Mouse (Mus musculus): ENCODE data around the gene Npb. TPM values are rescaled to one million over a fixed set of nuclear protein-coding genes. Genes with fewer than 3 reads are reported as not detected.
"Not testable (repeated sequence)": the region's sequence is repeated elsewhere in the genome, so short reads cannot be mapped to it uniquely, and the experiment has no call there.

Gene Npb
- polyA plus RNA-seq (2012; rRNA removed): 0.63 and 1.0 TPM in 2 replicates

GRCm38 (mm10) chr11:120608241-120609034 lies at the start of gene Npb:
TSS of gene Npb (plus strand) at chr11:120608477.
- 10% methylated on average over 45 of the region's 45 CpGs for WGBS
- DNase-seq (ENCODE audit: low read depth, low spot score): no peak

DNA sequence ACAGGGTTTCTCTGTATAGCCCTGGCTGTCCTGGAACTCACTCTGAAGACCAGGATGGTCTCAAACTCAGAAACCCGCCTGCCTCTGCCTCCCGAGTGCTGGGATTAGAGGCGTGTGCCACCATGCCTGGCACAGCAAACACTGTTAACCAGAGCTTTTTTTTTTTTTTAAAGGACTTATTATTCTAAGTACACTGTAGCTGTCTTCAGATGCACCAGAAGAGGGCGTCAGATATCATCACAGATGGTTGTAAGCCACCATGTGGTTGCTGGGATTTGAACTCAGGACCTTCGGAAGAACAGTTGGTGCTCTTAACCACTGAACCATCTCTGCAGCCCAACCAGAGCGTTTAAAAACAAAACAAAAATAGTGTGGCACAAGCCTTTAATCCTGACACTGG lies 49.4 kb upstream of the Npb start:
- not testable (repeated sequence) for DNase-seq (ENCODE audit: low read depth, low spot score)
- 82% methylated on average over 6 of the region's 6 CpGs for WGBS

DNA sequence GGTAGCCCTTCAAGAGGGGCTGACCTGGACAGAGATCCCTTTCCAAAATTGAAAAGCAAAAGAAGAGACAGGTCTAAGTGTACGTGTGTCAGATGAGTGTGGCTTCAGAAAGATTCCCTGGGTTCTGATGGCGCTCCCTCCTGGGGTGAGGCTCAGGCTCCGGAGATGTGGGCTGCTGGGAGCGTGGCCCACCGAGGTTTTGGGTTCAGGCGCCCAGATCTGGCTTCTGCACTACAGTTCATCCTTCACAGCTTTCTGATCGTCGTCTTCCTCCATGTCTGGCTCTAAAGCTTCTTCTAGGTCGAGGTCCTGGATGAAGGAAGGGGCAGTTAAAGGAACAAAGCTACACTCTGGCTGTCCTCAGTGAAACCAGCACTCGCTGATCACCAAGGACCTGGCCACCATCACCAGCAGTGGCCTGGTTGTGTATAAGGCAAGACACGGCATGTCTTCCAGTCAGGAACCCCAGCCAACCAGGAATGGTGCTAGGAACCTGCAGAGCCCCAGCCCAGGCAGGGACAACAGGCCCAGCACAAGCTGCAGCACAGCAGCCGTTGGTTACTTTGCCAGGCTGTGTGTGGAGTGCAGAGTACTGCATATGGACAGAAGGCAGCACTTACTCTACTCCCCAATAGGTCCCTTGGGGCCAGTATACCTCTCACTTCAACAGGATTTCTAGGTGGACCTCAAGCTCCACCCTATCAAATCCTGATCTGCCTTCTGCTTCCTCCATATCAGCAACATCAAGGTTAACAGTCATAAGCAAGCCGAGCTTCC lies 47.1 kb upstream of the Npb start:
- 89% methylated on average over 13 of the region's 13 CpGs for WGBS
- no peak for DNase-seq (ENCODE audit: low read depth, low spot score)

DNA sequence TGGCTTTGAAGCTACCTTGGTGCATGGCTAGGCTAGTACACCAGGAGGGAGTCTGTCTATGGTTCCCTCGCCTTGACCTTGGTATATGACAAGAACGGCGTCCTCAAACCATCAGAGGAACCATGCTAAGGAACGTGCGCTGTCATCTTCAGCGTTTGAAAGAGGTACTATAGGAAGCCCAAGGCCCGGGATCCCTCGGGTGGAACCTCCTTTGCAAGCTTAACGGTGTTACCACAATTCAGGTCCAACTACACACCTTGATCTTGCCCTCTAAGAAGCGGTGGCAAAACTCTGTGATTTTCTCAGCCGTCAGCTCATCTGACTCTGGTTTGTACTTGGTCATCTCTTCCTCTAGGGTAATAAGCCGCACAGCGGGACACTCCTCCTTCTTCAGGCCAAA lies 45.3 kb upstream of the Npb start:
- no peak for DNase-seq (ENCODE audit: low read depth, low spot score)
- WGBS: 93% methylated on average over 13 of the region's 13 CpGs

DNA sequence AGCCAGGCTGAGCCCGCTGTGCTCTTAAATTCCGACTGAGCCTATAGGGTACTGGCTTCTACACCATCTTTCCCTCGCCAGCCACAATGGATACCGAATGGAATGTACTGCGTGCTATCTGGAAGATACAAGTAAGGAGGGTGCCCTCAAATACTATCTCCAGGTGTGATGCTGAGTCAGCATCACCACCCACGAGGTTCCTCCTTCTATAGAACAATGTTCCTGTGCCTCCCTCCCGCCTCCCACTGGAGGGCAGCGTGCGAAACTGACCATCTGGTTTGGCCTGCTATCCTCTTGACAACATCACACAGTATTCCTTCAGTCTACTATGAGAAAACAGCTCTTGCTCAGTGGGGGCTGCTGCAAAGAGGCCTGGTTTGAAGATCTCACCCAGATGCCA lies 43.2 kb upstream of the Npb start:
- DNase-seq (ENCODE audit: low read depth, low spot score): no peak
- WGBS: 79% methylated on average over 9 of the region's 9 CpGs

- no peak for DNase-seq (ENCODE audit: low read depth, low spot score)
- 85% methylated on average over 6 of the region's 6 CpGs for WGBS
Observed at GRCm38 (mm10) chr11:120568324-120568723, 40.0 kb upstream of the Npb start.

GRCm38 (mm10) chr11:120571122-120571521 lies 37.2 kb upstream of the Npb start:
- 45% methylated on average over 3 of the region's 3 CpGs for WGBS
- no peak for DNase-seq (ENCODE audit: low read depth, low spot score)

DNA sequence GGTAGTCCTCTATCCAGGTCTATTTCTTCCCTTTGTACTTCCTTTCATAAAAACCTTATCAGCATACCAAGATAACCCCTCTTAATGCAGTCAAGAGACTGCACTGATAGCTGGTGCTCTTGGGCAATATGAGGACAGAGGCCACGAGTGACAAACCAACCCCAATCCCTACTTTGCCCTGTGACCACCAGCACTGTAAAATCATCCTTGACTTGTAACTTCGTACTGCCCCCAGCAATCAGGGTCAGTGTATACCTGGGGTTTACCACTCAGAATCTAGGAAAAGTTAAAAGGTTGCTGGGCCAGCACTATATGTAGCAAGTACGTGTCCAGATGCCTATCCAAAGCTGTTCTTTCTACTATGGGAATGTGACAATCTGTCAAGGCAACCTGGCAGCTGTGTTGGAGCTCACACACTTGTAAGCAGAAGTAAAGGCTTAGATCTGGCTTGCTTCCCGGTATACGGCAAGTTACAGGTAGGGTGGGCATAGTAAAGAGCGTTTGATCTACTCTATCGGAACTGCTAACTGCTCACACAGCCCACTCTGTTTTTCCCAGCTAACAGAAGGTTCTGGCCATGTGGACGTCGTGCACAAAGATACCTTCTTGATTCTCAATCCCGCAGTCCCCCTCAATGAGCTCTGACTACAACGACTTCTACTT lies 36.4 kb upstream of the Npb start:
- WGBS: 2% methylated on average over 11 of the region's 11 CpGs
- DNase-seq (ENCODE audit: low read depth, low spot score): no peak

- DNase-seq (ENCODE audit: low read depth, low spot score): no peak
- under 1% methylated on average over 24 of the region's 24 CpGs for WGBS
Observed at GRCm38 (mm10) chr11:120572417-120572751, 35.9 kb upstream of the Npb start.

GRCm38 (mm10) chr11:120572752-120573584 lies 35.3 kb upstream of the Npb start, which contains the start of gene P4hb:
TSS of gene P4hb (minus strand) at chr11:120573253.
- WGBS: under 1% methylated on average over 94 of the region's 94 CpGs
- DNase-seq (ENCODE audit: low read depth, low spot score): peak; percentile 98

DNA sequence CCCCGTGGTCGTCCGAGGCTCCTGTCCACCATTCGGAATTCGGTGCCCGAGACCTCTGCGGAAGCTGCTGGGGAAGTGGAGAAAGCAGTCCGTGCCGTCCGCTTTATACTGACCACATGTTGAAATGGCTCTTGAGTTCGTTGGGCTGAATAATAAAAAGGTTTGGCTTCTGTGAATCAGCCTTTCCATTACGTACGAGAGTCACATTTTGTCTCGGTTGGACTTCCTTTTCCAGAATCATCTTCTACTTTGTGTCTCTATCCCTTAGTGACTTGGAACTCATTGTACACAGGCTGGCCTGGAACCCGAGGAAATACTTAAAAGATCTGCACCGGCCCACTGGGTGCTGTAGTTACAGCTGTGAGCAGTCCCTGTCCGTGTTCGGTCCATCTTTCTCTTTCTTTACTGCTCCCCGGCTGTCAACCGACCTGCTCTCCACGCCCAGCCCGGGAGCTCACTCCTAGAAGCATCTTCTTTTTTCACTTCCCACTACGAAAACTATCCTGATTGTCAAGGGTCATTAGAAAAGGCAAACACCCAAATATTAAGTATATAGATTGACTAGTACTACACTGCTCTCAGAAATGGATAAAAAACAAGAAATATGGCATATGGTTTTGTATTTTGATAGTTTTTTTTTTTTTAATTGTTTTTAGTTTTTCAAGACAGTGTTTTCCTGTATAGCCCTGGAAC lies 34.5 kb upstream of the Npb start:
- under 1% methylated on average over 23 of the region's 23 CpGs for WGBS
- no peak for DNase-seq (ENCODE audit: low read depth, low spot score)

DNA sequence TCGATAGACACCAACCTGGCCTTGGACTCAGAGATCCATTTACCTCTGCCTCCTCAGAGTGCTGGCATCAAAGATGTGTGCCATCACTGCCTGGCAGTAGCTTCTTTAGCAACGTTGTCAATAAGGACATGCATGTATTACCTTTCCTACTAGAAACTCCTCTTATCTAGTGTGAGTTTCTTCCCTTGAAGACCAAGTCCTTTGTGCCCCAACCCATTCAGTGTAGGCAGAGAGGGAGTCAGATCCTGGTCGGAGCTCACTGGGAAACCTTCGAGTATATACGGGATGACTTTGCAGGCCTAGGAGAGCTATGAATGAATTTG lies 34.0 kb upstream of the Npb start:
- 27% methylated on average over 5 of the region's 5 CpGs for WGBS
- DNase-seq (ENCODE audit: low read depth, low spot score): no peak

DNA sequence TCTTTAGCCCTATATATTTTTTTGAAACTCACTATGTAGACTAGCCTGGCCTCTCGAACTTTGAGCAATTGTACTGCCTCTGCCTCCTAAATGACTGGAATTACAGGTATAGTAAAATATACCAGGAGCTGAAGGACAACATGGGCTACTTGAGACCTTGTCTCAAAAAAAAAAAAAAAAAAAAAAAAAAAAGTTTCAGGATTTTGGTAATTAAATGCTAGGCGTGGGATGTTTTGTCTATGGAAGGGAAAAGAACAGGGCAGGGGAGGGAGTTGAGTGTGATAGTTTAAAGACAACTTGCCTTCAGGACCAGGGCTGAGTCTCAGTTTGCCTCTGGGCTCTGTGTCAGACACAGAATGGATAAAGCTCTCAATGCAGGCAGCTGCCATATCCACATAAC lies 33.2 kb upstream of the Npb start:
- 69% methylated on average over 2 of the region's 2 CpGs for WGBS
- DNase-seq (ENCODE audit: low read depth, low spot score): no peak

DNA sequence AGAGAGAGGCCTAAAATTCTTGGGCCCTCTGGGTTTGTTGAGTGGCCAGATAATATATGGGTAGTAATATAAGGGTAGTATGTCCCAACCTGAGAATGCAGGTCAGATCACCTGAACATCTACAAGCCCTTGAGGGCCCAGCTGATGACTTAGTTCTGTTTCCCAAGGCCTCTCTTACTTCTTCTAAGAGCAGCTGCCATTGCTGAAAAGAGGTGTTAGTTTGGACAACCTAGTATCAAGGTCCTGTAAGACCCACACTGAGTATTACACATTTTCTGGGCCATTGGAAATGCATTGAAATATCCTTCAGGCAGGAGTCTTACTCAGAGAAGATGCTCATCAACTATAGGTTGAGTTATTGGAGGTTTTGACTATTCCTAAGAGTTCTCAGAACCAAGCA lies 32.3 kb upstream of the Npb start:
- DNase-seq (ENCODE audit: low read depth, low spot score): no peak

- DNase-seq (ENCODE audit: low read depth, low spot score): no peak
Observed at GRCm38 (mm10) chr11:120576365-120576981, 31.8 kb upstream of the Npb start.

DNA sequence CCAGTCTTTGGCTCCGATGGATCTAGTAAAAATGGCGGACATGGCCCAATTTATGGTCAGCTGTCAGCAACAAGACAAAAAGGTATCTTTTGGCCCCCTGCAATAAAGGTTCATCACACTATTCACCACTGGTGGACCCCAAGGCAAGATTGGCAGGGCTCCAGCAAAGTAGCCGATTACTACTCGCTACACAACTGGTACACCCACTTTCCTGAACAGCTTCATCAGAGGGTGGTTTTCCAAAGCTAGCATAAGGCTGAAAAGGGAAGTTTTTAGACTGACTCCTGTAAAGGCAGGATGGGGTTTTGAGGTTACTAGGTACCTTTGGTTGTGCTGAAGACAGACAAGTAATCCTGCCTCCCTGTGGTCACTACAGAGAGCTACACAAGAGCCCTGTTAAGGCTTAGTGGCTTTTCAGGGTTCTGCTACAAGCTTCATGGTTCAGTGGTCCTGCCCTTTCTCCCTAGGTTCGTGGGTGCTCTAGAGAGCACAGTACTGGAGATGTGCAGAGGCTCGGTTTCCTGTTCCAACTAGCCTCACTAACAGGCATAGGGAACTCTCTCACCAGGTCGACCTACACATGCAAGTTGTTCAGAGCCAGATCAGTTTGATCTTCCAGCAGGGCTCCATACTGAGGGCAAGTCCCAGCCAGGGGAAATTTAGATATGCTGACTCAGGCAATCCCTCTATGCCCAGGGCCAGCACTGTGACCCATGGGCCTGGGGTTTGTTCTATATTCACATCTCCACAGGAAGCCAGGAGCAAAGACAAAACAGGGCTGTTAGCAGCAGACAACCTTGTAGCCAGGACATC lies 30.9 kb upstream of the Npb start:
- 67% methylated on average over 7 of the region's 7 CpGs for WGBS
- no peak for DNase-seq (ENCODE audit: low read depth, low spot score)

More at GRCm38 (mm10) chr11:120576365-120576981, 31.8 kb upstream of the Npb start:
- 74% methylated on average over 3 of the region's 3 CpGs for WGBS

- no peak for DNase-seq (ENCODE audit: low read depth, low spot score)
- 59% methylated on average over 10 of the region's 10 CpGs for WGBS
Observed at GRCm38 (mm10) chr11:120578024-120578693, 30.1 kb upstream of the Npb start.
